Mouse (Mus musculus) forebrain, postnatal 0 days (tissue): ENCODE results near the gene Mrgprd. TPM values are rescaled to one million over a fixed set of nuclear protein-coding genes. Genes with fewer than 3 reads are reported as not detected.

ENCODE experiments used
- ATAC-seq: fragments of 200-750 bp; cut with Nextera tagmentation; 2 replicates; pipeline ENCODE4 v1.8.0; 2017; ENCODE audit warnings: mild to moderate bottlenecking, moderate library complexity
- DNase-seq: peaks from one replicate; pipeline ENCODE4 v3.0.0-alpha.2; 2015
- H3K27ac ChIP-seq: fragments of 300-500 bp; sonication (generic); 2 replicates; pipeline ENCODE4 v1.5.1; 2014; ENCODE audit warnings: low read depth, mild to moderate bottlenecking, antibody characterized with exemption, low read length, moderate library complexity, mixed read lengths
- H3K27me3 ChIP-seq: fragments of 300-500 bp; sonication (generic); 2 replicates; pipeline ENCODE4 v1.6.1; 2014; ENCODE audit warnings: mild to moderate bottlenecking, low read length, mixed read lengths; ENCODE audit not compliant: insufficient read depth
- H3K36me3 ChIP-seq: fragments of 300-500 bp; sonication (generic); 2 replicates; pipeline ENCODE4 v1.6.1; 2014; ENCODE audit warnings: mild to moderate bottlenecking, moderate library complexity; ENCODE audit not compliant: insufficient read depth
- H3K4me1 ChIP-seq: fragments of 300-500 bp; sonication (generic); 2 replicates; pipeline ENCODE4 v1.6.1; 2014; ENCODE audit warnings: antibody characterized with exemption; ENCODE audit not compliant: insufficient read depth
- H3K4me2 ChIP-seq: fragments of 300-500 bp; sonication (generic); 2 replicates; pipeline ENCODE4 v1.6.1; 2014; ENCODE audit warnings: low read depth, mild to moderate bottlenecking, moderate library complexity
- H3K4me3 ChIP-seq: fragments of 300-500 bp; sonication (generic); 2 replicates; pipeline ENCODE4 v1.5.1; 2014; ENCODE audit warnings: low read depth, low read length, mixed read lengths
- H3K9ac ChIP-seq: fragments of 300-500 bp; sonication (generic); 2 replicates; pipeline ENCODE4 v1.6.1; 2014; ENCODE audit warnings: mild to moderate bottlenecking
- H3K9me3 ChIP-seq: fragments of 300-500 bp; sonication (generic); 2 replicates; pipeline ENCODE4 v1.6.1; 2016; ENCODE audit warnings: low read length
- CTCF ChIP-seq: sonication (generic); IDR thresholded peaks from 2 replicates; pipeline ENCODE4 v1.5.1; 2016; ENCODE audit warnings: antibody characterized with exemption, control low read depth, low read depth
- WGBS: fragments of 180-500 bp; shearing (Covaris S2); extraction: QIAGEN DNeasy Blood & Tissue Kit; methylation state at CpG from one replicate; pipeline ENCODE4 v1.1.7; 2014; 5-methylcytosine and 5-hydroxymethylcytosine counted together
- polyA plus RNA-seq: library from polyadenylated mRNA; unstranded; fragments of >200 nt; fragmentation: Nextera tagmentation; extraction: Ambion mirVana; gene quantifications from 2 replicates; pipeline ENCODE4 v1.2.1, GENCODE M21; 2015
- total RNA-seq: library from RNA; depleted of rRNA; stranded (reverse); fragments of >200 nt; gene quantifications from 2 replicates; pipeline ENCODE4 v1.2.3, GENCODE M21; 2014

The Mrgprd gene
- total and polyA plus RNA-seq, 2 experiments from 2014 or later, result not detected

DNA sequence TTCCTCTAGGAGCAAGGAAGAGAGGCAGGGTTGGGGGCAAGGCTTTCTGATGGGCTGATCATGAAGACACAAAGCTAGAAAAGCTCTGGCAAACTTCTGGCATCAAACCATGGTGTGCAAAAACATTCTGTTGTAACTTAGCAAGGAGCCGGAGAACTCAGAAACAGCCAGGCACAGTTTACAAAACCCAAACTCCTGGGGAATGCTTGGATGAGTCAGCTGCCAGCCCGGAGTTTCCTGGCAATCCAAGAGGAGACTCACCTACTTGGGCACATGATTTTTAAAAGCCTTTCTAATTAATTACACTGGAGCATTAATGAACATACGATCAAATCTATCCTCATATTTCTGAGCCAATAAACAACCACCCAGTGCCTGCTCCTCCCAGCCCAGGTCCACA lies 2.5 kb upstream of the Mrgprd start:
- Histone ChIP-seq H3K9ac (no peak overlapping the region), H3K4me1 (no peaks in the 10 kb centered on the region), H3K36me3 (no peaks in the 10 kb centered on the region), H3K4me2 (no peak overlapping the region), H3K4me3 (no peak overlapping the region), H3K27ac (no peak overlapping the region), H3K9me3 (no peaks in the 10 kb centered on the region), H3K27me3 (no peaks in the 10 kb centered on the region)
- no peak for TF ChIP-seq CTCF
- WGBS, result 75% methylated on average over 3 of the region's 3 CpGs
- ATAC-seq, result no peak
- DNase-seq, result no peak

DNA sequence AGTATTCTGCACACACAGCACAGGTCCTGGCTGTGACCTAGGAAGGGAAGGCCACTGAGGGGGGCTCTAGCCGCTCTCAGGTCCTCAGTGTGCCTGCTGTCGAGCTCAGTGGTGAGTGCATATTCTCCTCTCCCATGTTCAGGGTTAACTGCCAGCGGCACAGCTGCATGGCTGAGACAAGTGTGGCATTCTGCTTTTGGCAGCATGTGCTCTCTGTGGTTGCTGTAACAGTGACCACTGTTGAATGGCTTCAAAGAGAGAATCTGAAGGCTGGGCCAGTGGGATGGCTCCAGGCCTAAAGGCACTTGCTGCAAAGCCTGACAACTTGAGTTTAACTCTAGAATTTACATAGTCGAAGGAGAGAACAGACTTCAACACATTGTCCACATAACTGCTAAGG lies 2.9 kb downstream of the Mrgprd start:
- Histone ChIP-seq H3K27ac (no peak overlapping the region), H3K9ac (no peak overlapping the region), H3K36me3 (no peaks in the 10 kb centered on the region), H3K27me3 (no peaks in the 10 kb centered on the region), H3K9me3 (no peaks in the 10 kb centered on the region), H3K4me3 (no peak overlapping the region), H3K4me1 (no peaks in the 10 kb centered on the region), H3K4me2 (no peak overlapping the region)
- DNase-seq (no peak), ATAC-seq (peak; percentile 40; the same call in 1 of the 2 replicates)
- WGBS, result 51% methylated on average over 4 of the region's 4 CpGs
- TF ChIP-seq CTCF, result no peak

- Histone ChIP-seq H3K27ac (no peak overlapping the region), H3K36me3 (no peaks in the 10 kb centered on the region), H3K4me2 (no peak overlapping the region), H3K4me3 (no peak overlapping the region), H3K27me3 (no peaks in the 10 kb centered on the region), H3K9ac (no peak overlapping the region), H3K4me1 (no peaks in the 10 kb centered on the region), H3K9me3 (no peaks in the 10 kb centered on the region)
- ATAC-seq (no peak), DNase-seq (no peak)
- no peak for TF ChIP-seq CTCF
- WGBS, result 57% methylated on average over 3 of the region's 3 CpGs
Observed at GRCm38 (mm10) chr7:145319481-145319880, 4.8 kb downstream of the Mrgprd start.

DNA sequence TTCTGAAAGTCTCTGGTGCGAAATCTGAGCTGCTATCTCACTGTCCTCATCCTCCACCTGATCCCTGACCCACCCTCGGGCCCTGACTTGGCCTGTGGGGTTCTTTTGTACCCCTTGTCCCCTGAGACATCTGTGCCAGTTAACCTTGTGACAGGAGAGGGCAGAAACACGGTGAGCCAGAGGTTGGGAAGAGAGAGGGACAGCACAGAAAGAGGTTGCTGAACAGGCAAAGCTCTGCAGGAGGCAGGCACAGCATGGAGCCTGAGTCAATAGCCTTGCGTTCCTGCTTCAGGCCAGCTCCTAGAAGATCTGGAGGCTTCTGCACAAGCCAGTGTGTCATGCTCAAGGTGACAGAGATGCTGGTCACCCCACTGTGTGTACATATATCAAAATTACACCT lies 9.0 kb downstream of the Mrgprd start:
- ATAC-seq (no peak), DNase-seq (no peak)
- Histone ChIP-seq H3K27me3 (no peaks in the 10 kb centered on the region), H3K4me2 (no peak overlapping the region), H3K9me3 (no peaks in the 10 kb centered on the region), H3K27ac (no peak overlapping the region), H3K4me3 (no peak overlapping the region), H3K36me3 (no peaks in the 10 kb centered on the region), H3K9ac (no peak overlapping the region), H3K4me1 (no peaks in the 10 kb centered on the region)
- no peak for TF ChIP-seq CTCF
- WGBS, result 33% methylated on average over 4 of the region's 4 CpGs

DNA sequence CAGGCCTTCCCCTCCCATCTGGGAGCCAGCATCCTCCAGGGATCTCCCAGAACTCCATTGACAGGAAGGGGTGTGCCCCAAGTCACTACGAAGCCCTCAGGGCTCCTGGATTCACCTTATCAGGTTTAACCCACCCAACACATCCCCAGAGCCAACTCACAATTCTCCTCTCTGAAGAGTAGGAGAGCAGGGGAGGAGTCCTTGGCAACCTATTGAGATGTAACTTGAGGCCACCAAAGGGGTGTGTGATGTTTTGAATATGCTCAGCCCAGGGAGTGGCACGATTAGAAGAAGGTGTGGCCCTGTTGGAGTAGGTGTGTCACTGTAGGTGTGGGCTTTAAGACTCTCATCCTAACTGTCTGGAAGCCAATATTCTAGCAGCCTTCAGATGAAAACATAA lies 11.1 kb downstream of the Mrgprd start:
- Histone ChIP-seq H3K4me1 (no peaks in the 10 kb centered on the region), H3K9me3 (no peaks in the 10 kb centered on the region), H3K4me3 (no peak overlapping the region), H3K27me3 (no peaks in the 10 kb centered on the region), H3K9ac (no peak overlapping the region), H3K36me3 (no peaks in the 10 kb centered on the region), H3K27ac (no peak overlapping the region), H3K4me2 (no peak overlapping the region)
- DNase-seq (no peak), ATAC-seq (no peak)
- 75% methylated on average over 2 of the region's 2 CpGs for WGBS
- no peak for TF ChIP-seq CTCF

- Histone ChIP-seq H3K4me3 (no peak overlapping the region), H3K27ac (no peak overlapping the region), H3K27me3 (no peaks in the 10 kb centered on the region), H3K36me3 (no peaks in the 10 kb centered on the region), H3K9me3 (no peaks in the 10 kb centered on the region), H3K4me1 (no peaks in the 10 kb centered on the region), H3K4me2 (no peak overlapping the region), H3K9ac (no peak overlapping the region)
- WGBS, result 78% methylated on average over 2 of the region's 2 CpGs
- no peak for ATAC-seq
- no peak for TF ChIP-seq CTCF
- no peak for DNase-seq
Observed at GRCm38 (mm10) chr7:145329982-145330381, 15.3 kb downstream of the Mrgprd start.

- 92% methylated on average over 2 of the region's 2 CpGs for WGBS
- Histone ChIP-seq H3K27me3 (no peaks in the 10 kb centered on the region), H3K9me3 (no peaks in the 10 kb centered on the region), H3K4me1 (no peaks in the 10 kb centered on the region), H3K4me3 (no peak overlapping the region), H3K36me3 (no peaks in the 10 kb centered on the region), H3K27ac (no peak overlapping the region), H3K4me2 (no peak overlapping the region), H3K9ac (no peak overlapping the region)
- ATAC-seq (no peak), DNase-seq (no peak)
- TF ChIP-seq CTCF, result no peak
Observed at GRCm38 (mm10) chr7:145330641-145331040, 16.0 kb downstream of the Mrgprd start.
